Mouse (Mus musculus) forebrain, embryonic 14.5 days (tissue): Measurements from ENCODE around the gene Fgf9. TPM values are rescaled to one million over a fixed set of nuclear protein-coding genes. Genes with fewer than 3 reads are reported as not detected.
A peak's percentile ranks its signal among the peaks of the same experiment; 100 is the strongest.

Experiments used
- ATAC-seq: fragments of 200-750 bp; cut with Nextera tagmentation; 2 replicates; pipeline ENCODE4 v1.8.0; 2017; ENCODE audit warnings: mild to moderate bottlenecking, moderate library complexity
- DNase-seq: peaks from one replicate; pipeline ENCODE4 v3.0.0-alpha.2; 2015; ENCODE audit warnings: low spot score
- H3K27ac ChIP-seq: fragments of 300-500 bp; sonication (generic); 2 replicates; pipeline ENCODE4 v1.5.1; 2014; ENCODE audit warnings: low read depth, mild to moderate bottlenecking, control low read depth, low read length, moderate library complexity
- H3K27me3 ChIP-seq: fragments of 300-500 bp; sonication (generic); replicated peaks from 2 replicates; pipeline ENCODE4 v1.6.1; 2014; ENCODE audit warnings: low read length, control low read depth, mixed read lengths; ENCODE audit not compliant: control insufficient read depth, insufficient read depth
- H3K36me3 ChIP-seq: fragments of 300-500 bp; sonication (generic); 2 replicates; pipeline ENCODE4 v1.6.1; 2014; ENCODE audit warnings: low read length, control low read depth; ENCODE audit not compliant: control insufficient read depth, insufficient read depth
- H3K4me1 ChIP-seq: fragments of 300-500 bp; sonication (generic); 2 replicates; pipeline ENCODE4 v1.6.1; 2014; ENCODE audit warnings: antibody characterized with exemption, low read length, control low read depth; ENCODE audit not compliant: control insufficient read depth, insufficient read depth
- H3K4me2 ChIP-seq: fragments of 300-500 bp; sonication (generic); 2 replicates; pipeline ENCODE4 v1.6.1; 2014; ENCODE audit warnings: mild to moderate bottlenecking, control low read depth, low read length
- H3K4me3 ChIP-seq: fragments of 300-500 bp; sonication (generic); 2 replicates; pipeline ENCODE4 v1.5.1; 2014; ENCODE audit warnings: low read depth, low read length, control low read depth
- H3K9ac ChIP-seq: fragments of 300-500 bp; sonication (generic); 2 replicates; pipeline ENCODE4 v1.6.1; 2014; ENCODE audit warnings: mild to moderate bottlenecking, low read length, control low read depth, moderate library complexity
- H3K9me3 ChIP-seq: fragments of 300-500 bp; sonication (generic); replicated peaks from 2 replicates; pipeline ENCODE4 v1.6.1; 2016; ENCODE audit warnings: low read length, control low read depth, mixed read lengths; ENCODE audit not compliant: control insufficient read depth
- WGBS: fragments of 180-500 bp; shearing (Covaris S2); extraction: QIAGEN DNeasy Blood & Tissue Kit; methylation state at CpG from one replicate; pipeline ENCODE4 v1.1.7; 2014; 5-methylcytosine and 5-hydroxymethylcytosine counted together
- polyA plus RNA-seq: library from polyadenylated mRNA; unstranded; fragments of >200 nt; fragmentation: Nextera tagmentation; extraction: Ambion mirVana; gene quantifications from 2 replicates; pipeline ENCODE4 v1.2.1, GENCODE M21; 2014

Gene Fgf9
- polyA plus RNA-seq, 1 experiment from 2014 or later = 6.5 TPM

GRCm38 (mm10) chr14:58149637-58150470 is 79.5 kb downstream of the Fgf9 start:
- ATAC-seq = no peak

GRCm38 (mm10) chr14:58150471-58150855 is 80.1 kb downstream of the Fgf9 start:
- Histone ChIP-seq H3K9ac (no peak overlapping the region), H3K9me3 (no peaks in the 10 kb centered on the region), H3K4me3 (0 out of 2 replicates have a peak overlapping the region, but pooled peaks have one; percentile 3), H3K4me1 (no peaks in the 10 kb centered on the region), H3K4me2 (peak overlapping the region; percentile 45), H3K36me3 (no peaks in the 10 kb centered on the region), H3K27ac (no peak overlapping the region), H3K27me3 (no peaks in the 10 kb centered on the region)
- ATAC-seq (no peak), DNase-seq (peak; percentile 7)
- WGBS = 46% methylated on average over 13 of the region's 13 CpGs

More at GRCm38 (mm10) chr14:58149637-58150470, 79.5 kb downstream of the Fgf9 start:
- 46% methylated on average over 23 of the region's 23 CpGs for WGBS
- Histone ChIP-seq H3K36me3 (no peaks in the 10 kb centered on the region), H3K4me1 (no peaks in the 10 kb centered on the region), H3K4me2 (peak overlapping the region; percentile 45), H3K27ac (no peak overlapping the region), H3K9me3 (no peaks in the 10 kb centered on the region), H3K9ac (no peak overlapping the region; the same call in 1 of the 2 replicates), H3K4me3 (0 out of 2 replicates have a peak overlapping the region, but pooled peaks have one; percentile 3), H3K27me3 (no peaks in the 10 kb centered on the region)
- peak; percentile 19 for DNase-seq

- no peak for DNase-seq
- no peaks in the 10 kb centered on the region for H3K27me3 ChIP-seq
- 90% methylated on average over 1 of the region's 1 CpGs for WGBS
- H3K36me3 ChIP-seq = no peaks in the 10 kb centered on the region
- no peak overlapping the region for H3K27ac ChIP-seq
- H3K4me1 ChIP-seq = no peaks in the 10 kb centered on the region
- no peak overlapping the region for H3K4me2 ChIP-seq
- H3K4me3 ChIP-seq = no peak overlapping the region
- no peak overlapping the region for H3K9ac ChIP-seq
- no peaks in the 10 kb centered on the region for H3K9me3 ChIP-seq
- no peak for ATAC-seq
These were observed 81.8 kb downstream of the Fgf9 start for GRCm38 (mm10) chr14:58152110-58152509.

GRCm38 (mm10) chr14:58153470-58154416 is 83.4 kb downstream of the Fgf9 start:
- WGBS = 66% methylated on average over 15 of the region's 15 CpGs
- no peak for DNase-seq
- Histone ChIP-seq H3K4me2 (no peak overlapping the region), H3K4me3 (no peak overlapping the region), H3K27me3 (no peaks in the 10 kb centered on the region), H3K9ac (no peak overlapping the region), H3K36me3 (no peaks in the 10 kb centered on the region), H3K27ac (no peak overlapping the region), H3K4me1 (no peaks in the 10 kb centered on the region), H3K9me3 (no peaks in the 10 kb centered on the region)
- ATAC-seq = no peak

- Histone ChIP-seq H3K9me3 (no peaks in the 10 kb centered on the region), H3K4me3 (no peak overlapping the region), H3K9ac (no peak overlapping the region), H3K4me2 (no peak overlapping the region), H3K4me1 (no peaks in the 10 kb centered on the region), H3K27ac (no peak overlapping the region), H3K27me3 (no peaks in the 10 kb centered on the region), H3K36me3 (no peaks in the 10 kb centered on the region)
- 90% methylated on average over 1 of the region's 1 CpGs for WGBS
- ATAC-seq (no peak), DNase-seq (no peak)
These were observed 90.3 kb downstream of the Fgf9 start for GRCm38 (mm10) chr14:58160624-58161023.

Other genes with a start within 250 kb of the Fgf9 start
- gene Ska3, start 244.4 kb upstream of the Fgf9 start, polyA plus RNA-seq = 11.5 and 11.9 TPM in 2 replicates
- 139 and 165 TPM in 2 replicates for gene Mrpl57, start 244.3 kb upstream of the Fgf9 start, polyA plus RNA-seq
- 29.7 and 37.1 TPM in 2 replicates for gene Zdhhc20, start 180.3 kb upstream of the Fgf9 start, polyA plus RNA-seq
- gene Micu2, start 71.3 kb upstream of the Fgf9 start, polyA plus RNA-seq = 46.6 and 49.4 TPM in 2 replicates